Mouse (Mus musculus) liver, embryonic 14.5 days (tissue): ENCODE data around the gene Adam22.

Experiments
- CTCF ChIP-seq: IDR thresholded peaks from 2 replicates; pipeline ENCODE4 v1.5.1; 2016; ENCODE audit warnings: antibody characterized with exemption, low read depth, control low read depth
- EP300 ChIP-seq: IDR thresholded peaks from 2 replicates; pipeline ENCODE4 v1.6.1; 2016; ENCODE audit warnings: antibody characterized with exemption, low read depth

GRCm38 (mm10) chr5:8053827-8054226 lies 314.1 kb downstream of the Adam22 start:
- no peak for TF ChIP-seq CTCF
- no peak for TF ChIP-seq EP300
